Mouse (Mus musculus): ENCODE results near the gene Prune1. TPM values are rescaled to one million over a fixed set of nuclear protein-coding genes. Genes with fewer than 3 reads are reported as not detected.
A peak's percentile ranks its signal among the peaks of the same experiment; 100 is the strongest.

The Prune1 gene
- polyA plus RNA-seq, 1 experiment from 2014 or later: 25.2 TPM

DNA sequence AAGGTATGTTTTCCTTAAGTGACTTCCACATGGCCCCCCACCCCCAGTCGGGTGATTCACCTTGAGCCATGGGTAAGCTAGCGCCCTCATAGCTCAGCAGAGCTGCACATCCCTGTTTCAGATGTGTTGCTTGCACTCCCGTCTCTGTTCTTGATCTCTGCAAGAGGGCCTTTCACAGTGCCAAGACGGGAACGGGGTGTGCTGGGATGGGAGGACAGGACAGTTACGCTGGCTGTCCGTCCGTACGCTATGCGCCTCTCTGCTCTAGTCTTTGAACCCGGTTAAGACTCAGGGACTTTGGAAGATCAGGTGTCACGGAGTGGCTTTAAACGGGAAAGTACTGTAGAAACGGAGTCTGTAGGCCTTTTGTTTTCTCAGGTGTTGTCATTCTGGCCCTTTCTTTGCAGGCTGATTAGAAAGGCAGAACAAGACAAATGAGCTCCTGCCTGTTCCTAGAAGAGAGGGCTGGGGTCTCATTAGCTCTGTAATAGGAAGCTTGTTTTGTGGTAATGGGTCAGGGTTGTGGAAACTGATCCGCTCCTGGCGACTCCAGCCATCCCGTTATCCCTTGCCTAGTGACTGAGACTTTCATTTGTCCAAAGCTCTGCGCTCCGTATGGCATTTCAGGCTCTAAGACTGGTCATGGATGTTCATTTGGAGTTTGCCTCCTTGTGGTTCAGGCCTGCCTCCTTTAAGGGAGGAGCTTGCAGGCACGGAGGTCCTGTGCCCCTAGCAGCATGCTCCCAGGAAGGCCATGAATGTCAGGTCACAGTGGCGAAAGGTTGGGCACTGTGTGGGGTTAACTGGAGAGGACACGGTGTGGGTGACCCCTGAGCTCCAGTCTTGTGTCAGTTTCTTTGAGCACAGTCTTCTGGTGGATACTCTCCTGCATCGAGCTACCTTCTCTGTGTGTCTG, 46.2 kb downstream of the Prune1 start:
- no peak for ATAC-seq (ENCODE audit: insufficient number of reproducible peaks, insufficient read depth, low FRiP score, low TSS enrichment, low read depth)
- no peak overlapping the region for H3K9ac ChIP-seq (replicated peaks)
- WGBS: 78% methylated on average over 23 of the region's 23 CpGs
- H3K4me3 ChIP-seq (replicated peaks): no peak overlapping the region
- H3K4me2 ChIP-seq: no peak overlapping the region
- peaks cover 78% of the 10 kb centered on the region for H3K36me3 ChIP-seq
- no peaks in the 10 kb centered on the region for H3K27me3 ChIP-seq
- H3K27ac ChIP-seq: no peak overlapping the region
- H3K4me1 ChIP-seq (replicated peaks): peaks cover 16% of the 10 kb centered on the region
- no peaks in the 10 kb centered on the region for H3K9me3 ChIP-seq

DNA sequence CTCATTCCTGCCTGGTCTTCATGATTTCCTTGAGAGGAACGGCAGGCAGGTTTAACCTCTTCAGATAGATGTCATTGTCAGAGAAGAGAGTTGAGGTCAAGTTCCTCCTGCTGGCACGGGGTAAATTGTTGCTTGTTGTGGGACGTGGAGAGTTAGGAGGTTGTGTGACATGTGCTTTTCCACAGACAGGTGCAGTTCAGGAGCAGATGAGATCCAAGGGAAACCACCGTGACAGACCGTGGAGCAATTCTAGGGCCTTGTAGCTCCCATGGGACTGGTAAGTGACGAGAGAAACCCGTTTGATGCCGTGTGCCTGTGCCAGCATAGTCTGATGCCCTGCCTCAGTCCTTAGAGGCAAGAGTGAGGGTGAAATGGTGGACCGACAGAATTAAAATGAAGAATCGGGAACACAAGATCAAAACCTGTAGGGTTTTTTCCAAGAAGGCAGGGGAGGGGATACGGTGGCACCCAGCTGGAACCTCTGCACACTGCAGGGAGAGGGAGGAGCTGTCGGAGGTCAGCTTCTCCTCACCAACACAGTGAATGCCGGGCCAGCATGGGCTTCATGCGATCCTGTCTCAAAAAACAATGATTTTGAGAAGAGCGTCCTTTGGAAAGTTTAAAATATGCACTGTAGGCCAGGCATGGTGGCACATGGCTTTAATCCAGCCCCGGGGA, 48.4 kb downstream of the Prune1 start:
- H3K9me3 ChIP-seq: no peaks in the 10 kb centered on the region
- peaks cover 26% of the 10 kb centered on the region for H3K4me1 ChIP-seq (replicated peaks)
- WGBS: 88% methylated on average over 16 of the region's 16 CpGs
- H3K36me3 ChIP-seq: peaks cover 74% of the 10 kb centered on the region
- no peak overlapping the region for H3K4me3 ChIP-seq (replicated peaks)
- H3K27me3 ChIP-seq: no peaks in the 10 kb centered on the region
- no peak overlapping the region for H3K4me2 ChIP-seq
- no peak overlapping the region for H3K9ac ChIP-seq (replicated peaks)
- H3K27ac ChIP-seq: no peak overlapping the region
- ATAC-seq (ENCODE audit: insufficient number of reproducible peaks, insufficient read depth, low FRiP score, low TSS enrichment, low read depth): no peak

DNA sequence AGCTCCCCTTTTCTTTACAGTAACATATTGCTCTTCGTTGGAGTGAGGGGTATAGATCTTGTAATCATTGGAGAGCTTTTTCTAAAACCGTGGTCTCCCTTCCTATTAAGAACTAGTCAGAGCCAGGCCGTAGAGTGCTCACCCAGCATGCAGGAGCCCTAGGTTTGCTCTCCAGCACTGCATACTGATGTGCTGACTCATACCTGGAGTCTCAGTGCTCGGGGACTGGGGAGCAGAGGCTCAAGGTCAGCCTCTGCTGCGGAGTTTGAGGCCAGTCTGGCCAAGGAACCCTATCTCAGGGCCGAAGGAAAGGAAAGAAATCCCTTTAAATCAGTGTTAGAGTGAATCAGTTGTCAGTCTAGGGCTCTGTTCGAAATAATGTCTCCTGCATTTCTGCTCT, 49.1 kb downstream of the Prune1 start:
- Histone ChIP-seq H3K4me1 (replicated peaks) (peaks cover 26% of the 10 kb centered on the region), H3K4me2 (no peak overlapping the region), H3K27me3 (no peaks in the 10 kb centered on the region), H3K4me3 (replicated peaks) (no peak overlapping the region), H3K27ac (no peak overlapping the region), H3K9ac (replicated peaks) (no peak overlapping the region), H3K36me3 (peaks cover 67% of the 10 kb centered on the region), H3K9me3 (no peaks in the 10 kb centered on the region)
- no peak for ATAC-seq (ENCODE audit: insufficient number of reproducible peaks, insufficient read depth, low FRiP score, low TSS enrichment, low read depth)
- WGBS: 92% methylated on average over 7 of the region's 7 CpGs

DNA sequence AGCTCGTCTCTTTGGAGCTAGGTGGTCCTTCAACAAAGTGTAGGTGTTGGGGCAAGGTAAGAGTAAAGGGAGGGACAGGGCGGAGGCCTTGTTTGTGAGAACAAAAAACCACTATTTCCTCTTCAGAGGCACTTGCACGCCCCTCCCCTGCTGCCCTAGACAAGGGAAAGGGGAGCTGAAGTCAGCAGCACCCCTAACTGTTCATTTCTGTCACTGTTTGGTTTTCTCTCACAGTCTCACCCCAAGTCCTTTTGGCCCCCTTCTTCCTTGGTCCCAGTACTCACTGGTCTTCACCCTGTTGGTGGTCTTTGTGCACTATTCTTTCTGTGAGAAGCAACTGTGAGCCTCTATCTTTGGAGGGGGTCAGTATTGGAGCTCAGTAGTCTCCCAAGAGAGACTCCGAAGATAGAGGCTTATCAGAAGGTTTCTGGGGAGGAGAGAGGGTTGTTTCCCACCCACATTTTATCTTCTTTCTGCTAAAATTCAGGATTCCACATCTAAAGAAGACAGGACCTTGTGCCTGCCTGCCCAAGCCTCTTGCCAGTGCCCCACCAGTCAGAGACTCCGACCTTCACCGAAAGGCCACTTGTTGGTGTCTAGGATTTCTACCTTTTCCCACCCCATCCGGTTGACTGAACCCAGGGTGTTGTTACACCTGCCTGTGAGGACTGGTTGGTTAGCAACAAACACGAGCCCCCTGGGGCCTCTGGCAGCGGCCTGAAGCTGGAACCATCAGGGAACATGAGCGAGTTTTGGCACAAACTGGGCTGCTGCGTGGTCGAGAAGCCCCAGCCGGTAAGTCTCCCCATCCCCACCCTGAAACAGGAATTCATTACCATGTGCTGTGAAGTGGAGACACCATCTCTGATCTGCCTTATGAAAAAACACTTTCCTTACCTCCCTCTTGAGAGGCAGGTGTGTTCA, 50.3 kb downstream of the Prune1 start, which contains the start of gene Mllt11:
Gene Mllt11, minus strand, starts transcription at position 874 of the 924 bp plus-strand sequence.
- Histone ChIP-seq H3K9me3 (no peaks in the 10 kb centered on the region), H3K9ac (replicated peaks) (peak within 1 kb of the TSS; percentile 34; the same call in 1 of the 2 replicates), H3K36me3 (peaks cover 55% of the 10 kb centered on the region), H3K27me3 (no peaks in the 10 kb centered on the region), H3K4me3 (replicated peaks) (peak within 1 kb of the TSS; percentile 97), H3K4me1 (replicated peaks) (peaks cover 34% of the 10 kb centered on the region), H3K4me2 (peak within 1 kb of the TSS; percentile 71), H3K27ac (peak within 1 kb of the TSS; percentile 93)
- WGBS: 85% methylated on average over 13 of the region's 13 CpGs
- no peak for ATAC-seq (ENCODE audit: insufficient number of reproducible peaks, insufficient read depth, low FRiP score, low TSS enrichment, low read depth)

DNA sequence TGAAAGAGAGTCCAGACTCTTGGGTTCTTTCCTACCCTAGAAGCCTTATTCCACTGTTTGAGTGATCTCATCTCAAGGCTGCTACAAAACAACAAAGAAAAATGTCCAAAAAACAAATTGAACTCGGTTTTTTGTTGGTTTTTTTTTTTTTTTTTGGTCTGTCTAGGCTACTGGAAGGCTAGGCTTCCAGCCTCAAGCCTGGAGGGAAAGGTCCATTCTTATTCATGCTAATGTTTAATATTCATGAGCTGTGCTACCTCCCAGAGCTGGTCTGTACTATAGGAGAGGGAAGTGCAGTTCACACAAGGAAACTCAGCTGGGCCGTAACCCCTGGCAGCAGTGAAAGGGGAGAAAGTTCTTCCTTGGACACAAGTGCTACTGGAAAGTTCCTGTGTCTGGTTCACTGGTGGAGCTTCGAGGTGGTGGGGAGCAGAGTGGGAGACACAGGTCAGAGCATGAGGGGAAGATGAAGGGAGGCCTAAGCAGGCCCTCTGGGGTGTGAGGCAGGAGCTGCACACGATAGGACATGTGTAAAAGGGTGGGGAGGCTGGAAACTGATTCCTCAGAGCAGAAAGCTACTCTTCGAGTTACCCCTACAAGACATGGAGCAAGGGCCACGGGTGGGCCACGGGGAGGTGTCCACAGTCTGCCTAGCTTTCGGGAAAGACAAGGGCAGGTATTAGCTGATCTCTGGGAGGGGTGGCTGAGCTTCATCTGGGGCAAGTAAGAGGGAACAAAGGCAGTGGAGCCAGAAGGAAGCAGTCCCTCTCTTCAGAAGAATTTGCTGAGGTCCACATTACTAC, 51.2 kb downstream of the Prune1 start:
- Histone ChIP-seq H3K27ac (peak overlapping the region; percentile 93), H3K36me3 (peaks cover 49% of the 10 kb centered on the region), H3K9me3 (no peaks in the 10 kb centered on the region), H3K9ac (replicated peaks) (peak overlapping the region; percentile 93), H3K4me3 (replicated peaks) (peak overlapping the region; percentile 97), H3K4me1 (replicated peaks) (peaks cover 35% of the 10 kb centered on the region), H3K4me2 (peak overlapping the region; percentile 71), H3K27me3 (no peaks in the 10 kb centered on the region)
- 50% methylated on average over 8 of the region's 8 CpGs for WGBS
- no peak for ATAC-seq (ENCODE audit: insufficient number of reproducible peaks, insufficient read depth, low FRiP score, low TSS enrichment, low read depth)

DNA sequence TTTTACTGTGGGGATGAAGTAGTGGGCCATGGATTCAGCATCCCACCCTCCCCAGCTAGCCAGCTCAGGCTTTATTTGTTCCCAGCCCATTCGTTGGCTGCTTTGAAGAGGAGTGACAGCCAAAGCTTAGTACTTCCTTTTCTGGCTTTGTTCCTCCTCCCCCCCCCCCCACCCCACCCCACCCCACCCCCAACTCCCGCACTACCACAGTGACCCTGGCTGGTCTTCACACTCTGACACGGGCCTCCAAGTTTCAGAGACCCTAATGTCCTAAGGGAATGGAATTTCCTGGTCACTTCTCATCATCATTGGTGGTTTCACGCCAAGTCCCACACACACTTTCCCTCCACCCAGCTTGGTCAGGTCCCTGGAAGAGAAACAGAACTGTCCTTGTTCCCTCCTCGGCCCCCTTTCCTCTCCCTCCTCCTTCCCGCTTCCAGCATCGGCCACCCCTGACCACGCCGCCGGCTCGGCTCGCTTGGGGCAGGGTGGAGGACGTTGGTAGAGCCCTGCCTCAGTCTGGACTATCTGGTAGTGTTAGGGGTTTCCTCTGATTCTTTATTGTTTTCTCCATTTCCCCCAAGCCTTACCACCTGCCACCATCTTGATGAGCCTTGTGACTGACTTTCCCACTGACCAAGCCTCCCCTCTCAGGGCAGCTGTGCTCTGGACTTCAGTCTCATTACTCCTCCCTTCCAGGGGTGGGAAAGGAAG, 51.9 kb downstream of the Prune1 start:
- peak overlapping the region; percentile 71 for H3K4me2 ChIP-seq
- no peak for ATAC-seq (ENCODE audit: insufficient number of reproducible peaks, insufficient read depth, low FRiP score, low TSS enrichment, low read depth)
- 4% methylated on average over 12 of the region's 13 CpGs for WGBS
- H3K36me3 ChIP-seq: peaks cover 49% of the 10 kb centered on the region
- no peaks in the 10 kb centered on the region for H3K9me3 ChIP-seq
- no peaks in the 10 kb centered on the region for H3K27me3 ChIP-seq
- H3K9ac ChIP-seq (replicated peaks): peak overlapping the region; percentile 93
- H3K4me3 ChIP-seq (replicated peaks): peak overlapping the region; percentile 97
- H3K4me1 ChIP-seq (replicated peaks): peaks cover 35% of the 10 kb centered on the region
- peak overlapping the region; percentile 93 for H3K27ac ChIP-seq

DNA sequence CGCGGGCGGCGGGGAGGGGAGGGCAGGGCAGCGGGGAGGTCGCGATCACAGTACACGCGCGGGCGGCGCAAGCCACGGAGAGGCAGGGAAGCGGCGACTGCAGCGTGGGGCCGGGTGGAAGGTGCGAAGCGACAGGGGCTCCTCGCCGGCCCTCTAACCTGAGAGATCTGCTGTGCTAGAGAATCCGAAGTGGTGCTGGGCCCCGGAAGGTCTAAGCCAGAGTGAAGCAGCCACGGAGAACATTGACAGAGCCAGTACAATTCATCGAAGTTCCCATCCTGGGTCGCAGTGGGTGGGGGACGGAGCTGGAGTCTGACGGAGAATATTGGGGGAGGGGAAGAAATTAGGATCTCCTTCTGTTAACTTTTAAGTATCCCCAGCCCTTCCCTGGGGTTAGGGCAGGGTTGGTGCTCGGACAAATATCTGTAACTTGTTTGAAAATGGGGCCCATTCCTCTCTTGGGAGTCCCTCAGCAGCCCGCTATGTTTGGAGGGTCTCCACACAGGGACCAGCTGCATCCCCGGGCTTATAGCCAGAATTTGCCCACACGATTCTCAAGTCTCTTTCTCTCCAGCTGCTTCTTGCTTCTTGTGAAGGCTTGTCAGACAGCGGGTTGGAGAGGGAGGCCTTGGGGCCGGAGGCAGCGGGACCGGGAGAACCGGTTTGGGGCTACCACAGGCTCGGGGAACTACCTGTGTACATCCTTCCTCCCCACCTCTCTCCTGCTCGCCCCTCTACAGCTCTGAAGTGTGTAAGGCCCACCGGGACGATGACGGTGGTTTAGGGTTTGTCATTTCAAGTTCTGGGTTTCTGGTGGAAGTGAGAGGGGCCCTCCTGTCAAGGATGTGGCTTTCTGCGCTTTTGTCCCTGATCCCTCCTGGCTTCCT, 52.7 kb downstream of the Prune1 start:
- Histone ChIP-seq H3K36me3 (peaks cover 47% of the 10 kb centered on the region), H3K4me3 (replicated peaks) (peak overlapping the region; percentile 97), H3K27ac (peak overlapping the region; percentile 93), H3K4me2 (peak overlapping the region; percentile 71), H3K4me1 (replicated peaks) (peaks cover 38% of the 10 kb centered on the region), H3K27me3 (no peaks in the 10 kb centered on the region), H3K9me3 (no peaks in the 10 kb centered on the region), H3K9ac (replicated peaks) (peak overlapping the region; percentile 93)
- WGBS: under 1% methylated on average over 43 of the region's 43 CpGs
- no peak for ATAC-seq (ENCODE audit: insufficient number of reproducible peaks, insufficient read depth, low FRiP score, low TSS enrichment, low read depth)

DNA sequence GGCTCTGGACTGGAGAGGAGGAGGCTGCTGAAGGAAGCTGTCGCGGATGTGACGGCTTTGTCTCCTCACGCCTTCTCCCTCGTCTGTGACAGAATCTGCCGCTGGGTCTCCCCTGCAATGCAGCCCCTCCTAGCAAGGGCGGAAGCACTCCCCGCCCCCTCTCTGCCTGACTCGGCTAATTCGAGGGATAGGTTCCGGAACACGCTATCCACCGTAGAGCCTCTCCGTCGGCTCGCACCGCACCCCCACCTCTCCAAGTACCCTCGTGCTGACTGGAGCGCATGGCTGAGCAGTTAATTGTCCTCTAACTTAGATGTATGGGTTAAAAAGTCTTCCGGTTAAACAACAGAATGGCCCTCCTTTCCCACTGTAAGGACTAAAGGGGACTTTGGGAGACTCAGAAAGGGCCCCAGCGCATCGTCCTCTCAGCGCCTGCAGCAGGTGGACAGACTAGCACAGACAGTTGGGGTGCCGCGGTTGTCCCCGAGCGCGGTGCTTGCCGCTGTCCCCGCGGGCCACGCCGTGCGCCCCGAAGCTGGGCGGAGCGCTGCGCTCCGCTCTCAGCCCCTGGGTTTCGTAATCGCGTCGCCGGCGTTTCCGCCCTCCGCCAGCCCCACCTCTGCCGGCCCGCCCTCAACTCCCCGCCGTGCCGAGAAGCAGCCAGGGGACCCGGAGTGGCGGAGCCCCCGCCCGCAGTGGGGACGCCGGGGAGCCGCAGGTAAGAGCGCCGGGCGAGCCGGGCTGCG, 53.6 kb downstream of the Prune1 start, which contains the start of gene Cdc42se1:
Gene Cdc42se1, plus strand, starts transcription at position 585 of the 746 bp plus-strand sequence.
- H3K4me2 ChIP-seq: peak within 1 kb of the TSS; percentile 71
- peaks cover 46% of the 10 kb centered on the region for H3K36me3 ChIP-seq
- peak within 1 kb of the TSS; percentile 93 for H3K9ac ChIP-seq (replicated peaks)
- H3K4me1 ChIP-seq (replicated peaks): peaks cover 40% of the 10 kb centered on the region
- peak within 1 kb of the TSS; percentile 93 for H3K27ac ChIP-seq
- H3K27me3 ChIP-seq: no peaks in the 10 kb centered on the region
- ATAC-seq (ENCODE audit: insufficient number of reproducible peaks, insufficient read depth, low FRiP score, low TSS enrichment, low read depth): peak; percentile 87
- under 1% methylated on average over 64 of the region's 64 CpGs for WGBS
- H3K9me3 ChIP-seq: no peaks in the 10 kb centered on the region
- peak within 1 kb of the TSS; percentile 97 for H3K4me3 ChIP-seq (replicated peaks)
